In genomic region chr5:122849521-122850318, GRCm38 (mm10) we compare ENCODE assay signal across 8 mouse cellular contexts. TPM values are rescaled to one million over a fixed set of nuclear protein-coding genes. Genes with fewer than 3 reads are reported as not detected.
DNase-seq lines count a peak whose midpoint lies in the region; ATAC-seq and TF ChIP-seq lines count a peak whose summit lies in the region.

Gene Rnf34 (plus strand): TSS chr5:122850048.

- peak; percentile 98 for DNase-seq in CH12.LX (ENCODE audit: extremely low read depth)
- DNase-seq in c-Kit-positive CD71-positive TER-119-negative erythroid progenitor cells, embryonic 14.5 days (ENCODE audit: low read depth): peak; percentile 98
- peak; percentile 99 for DNase-seq in forebrain, embryonic 11.5 days (ENCODE audit: low spot score)
- peak; percentile 98 to 99 for DNase-seq in kidney, postnatal 36 days
- DNase-seq in telencephalon, adult 2 months (ENCODE audit: low read depth, low spot score): peak; percentile 97

- peaks cover 15% of the 10 kb centered on the region for H3K79me2 ChIP-seq in CH12.LX (replicated peaks; ENCODE audit: control insufficient read depth, extremely low read depth, insufficient read depth, poor library complexity, severe bottlenecking)

- H3K36me3 ChIP-seq in CH12.LX (replicated peaks in 1 of 2; ENCODE audit: control insufficient read depth in 1 of 2, insufficient read depth in 1 of 2, low read length in 1 of 2): peaks cover 0 to 2% of the 10 kb centered on the region in 2 experiments
- H3K36me3 ChIP-seq in forebrain, embryonic 11.5 days (ENCODE audit: control insufficient read depth, insufficient read depth, low read length): no peaks in the 10 kb centered on the region
- no peaks in the 10 kb centered on the region for H3K36me3 ChIP-seq in heart, embryonic 16.5 days (ENCODE audit: control insufficient read depth, insufficient read depth)
- no peaks in the 10 kb centered on the region for H3K36me3 ChIP-seq in liver, embryonic 15.5 days (replicated peaks)
- no peaks in the 10 kb centered on the region for H3K36me3 ChIP-seq in neural tube, embryonic 12.5 days

- peak; percentile 99 for ATAC-seq in forebrain, embryonic 11.5 days (replicated peaks; ENCODE audit: low FRiP score)
- peak; percentile 100 for ATAC-seq in heart, embryonic 16.5 days (replicated peaks; ENCODE audit: extremely low read depth, insufficient read depth, low FRiP score)
- ATAC-seq in liver, embryonic 15.5 days (ENCODE audit: insufficient read depth): peak; percentile 100
- peak; percentile 99 for ATAC-seq in neural tube, embryonic 12.5 days (ENCODE audit: low FRiP score, low read depth)

- under 1% methylated on average over 59 of the region's 61 CpGs for WGBS in forebrain, embryonic 11.5 days
- WGBS in heart, embryonic 16.5 days: under 1% methylated on average over 61 of the region's 61 CpGs
- WGBS in liver, embryonic 15.5 days (ENCODE audit: insufficient replicate concordance): under 1% methylated on average over 60 of the region's 61 CpGs
- WGBS in neural tube, embryonic 12.5 days: 2% methylated on average over 61 of the region's 61 CpGs

- TF ChIP-seq CTCF in CH12.LX (conservative IDR thresholded peaks at IDR 0.05 in 1 of 2, IDR thresholded peaks at IDR 0.05 in 1 of 2; ENCODE audit: low read depth in 2 of 2, low read length in 2 of 2): no peak

- H3K4me2 ChIP-seq in CH12.LX (ENCODE audit: insufficient read depth, low read depth, poor library complexity, severe bottlenecking): peak within 1 kb of the TSS; percentile 98
- H3K4me2 ChIP-seq in forebrain, embryonic 11.5 days (ENCODE audit: low read depth, low read length, severe bottlenecking): peak within 1 kb of the TSS; percentile 98
- peak within 1 kb of the TSS; percentile 80 for H3K4me2 ChIP-seq in heart, embryonic 16.5 days (ENCODE audit: low read depth, low read length)
- H3K4me2 ChIP-seq in liver, embryonic 15.5 days: peak within 1 kb of the TSS; percentile 94
- peak within 1 kb of the TSS; percentile 88 for H3K4me2 ChIP-seq in neural tube, embryonic 12.5 days (replicated peaks)

- H3K4me3 ChIP-seq in CH12.LX (replicated peaks in 1 of 3; ENCODE audit: low read depth in 2 of 3, low read length in 2 of 3, poor library complexity in 1 of 3): peak within 1 kb of the TSS; percentile 84 to 97 (median 96)
- peak within 1 kb of the TSS; percentile 84 for H3K4me3 ChIP-seq in forebrain, embryonic 11.5 days (ENCODE audit: low read depth, low read length)
- H3K4me3 ChIP-seq in heart, embryonic 16.5 days (ENCODE audit: low read length): peak within 1 kb of the TSS; percentile 71
- H3K4me3 ChIP-seq in liver, embryonic 15.5 days (replicated peaks): peak within 1 kb of the TSS; percentile 78
- H3K4me3 ChIP-seq in neural tube, embryonic 12.5 days: peak within 1 kb of the TSS; percentile 83

- dilution Hi-C loops in CH12.LX (cut with MboI; ENCODE audit: extremely low pct_ligation_motif_present, extremely low pct_unique_long_range_greater_than_20kb, low sequenced_read_pairs): no loop called here

- H3K27me3 ChIP-seq in CH12.LX (replicated peaks): no peaks in the 10 kb centered on the region
- no peaks in the 10 kb centered on the region for H3K27me3 ChIP-seq in forebrain, embryonic 11.5 days (ENCODE audit: control insufficient read depth, insufficient read depth, low read length)
- H3K27me3 ChIP-seq in heart, embryonic 16.5 days (ENCODE audit: control insufficient read depth, insufficient read depth, low read length): no peaks in the 10 kb centered on the region
- H3K27me3 ChIP-seq in liver, embryonic 15.5 days: no peaks in the 10 kb centered on the region
- no peaks in the 10 kb centered on the region for H3K27me3 ChIP-seq in neural tube, embryonic 12.5 days (replicated peaks)

- no peak for TF ChIP-seq EP300 in CH12.LX (IDR thresholded peaks at IDR 0.05; ENCODE audit: low read length)

- H3K27ac ChIP-seq in CH12.LX (ENCODE audit: insufficient read depth, low read depth): peak within 1 kb of the TSS; percentile 11; the same call in 1 of the 2 replicates
- peak within 1 kb of the TSS; percentile 85 for H3K27ac ChIP-seq in forebrain, embryonic 11.5 days (ENCODE audit: low read depth, low read length)
- peak within 1 kb of the TSS; percentile 90 for H3K27ac ChIP-seq in heart, embryonic 16.5 days (ENCODE audit: low read length)
- peak within 1 kb of the TSS; percentile 91 for H3K27ac ChIP-seq in liver, embryonic 15.5 days (replicated peaks)
- peak within 1 kb of the TSS; percentile 88 for H3K27ac ChIP-seq in neural tube, embryonic 12.5 days

- in situ Hi-C loops in CH12.LX (cut with MboI; ENCODE audit: low pct_ligation_motif_present, low pct_unique_long_range_greater_than_20kb, low sequenced_read_pairs): no loop called here

- no peaks in the 10 kb centered on the region for H3K9me3 ChIP-seq in CH12.LX (replicated peaks; ENCODE audit: low read length)
- no peaks in the 10 kb centered on the region for H3K9me3 ChIP-seq in forebrain, embryonic 11.5 days (ENCODE audit: control insufficient read depth, low read length)
- no peaks in the 10 kb centered on the region for H3K9me3 ChIP-seq in heart, embryonic 16.5 days (replicated peaks; ENCODE audit: control insufficient read depth, low read length)
- no peaks in the 10 kb centered on the region for H3K9me3 ChIP-seq in liver, embryonic 15.5 days (replicated peaks)
- H3K9me3 ChIP-seq in neural tube, embryonic 12.5 days: no peaks in the 10 kb centered on the region

- H3K9ac ChIP-seq in CH12.LX (ENCODE audit: insufficient read depth, low read depth): peak within 1 kb of the TSS; percentile 88
- H3K9ac ChIP-seq in forebrain, embryonic 11.5 days (ENCODE audit: low read length): peak within 1 kb of the TSS; percentile 94
- H3K9ac ChIP-seq in heart, embryonic 16.5 days (ENCODE audit: low read length): peak within 1 kb of the TSS; percentile 91
- peak within 1 kb of the TSS; percentile 89 for H3K9ac ChIP-seq in liver, embryonic 15.5 days
- H3K9ac ChIP-seq in neural tube, embryonic 12.5 days: peak within 1 kb of the TSS; percentile 96

- H3K4me1 ChIP-seq in CH12.LX (ENCODE audit: control insufficient read depth in 1 of 2, insufficient read depth in 2 of 2): peaks cover 7 to 33% of the 10 kb centered on the region in 2 experiments
- peaks cover 8% of the 10 kb centered on the region for H3K4me1 ChIP-seq in forebrain, embryonic 11.5 days (replicated peaks; ENCODE audit: control insufficient read depth, insufficient read depth, low read length)
- peaks cover 14% of the 10 kb centered on the region for H3K4me1 ChIP-seq in heart, embryonic 16.5 days (ENCODE audit: control insufficient read depth, insufficient read depth, low read length)
- H3K4me1 ChIP-seq in liver, embryonic 15.5 days (replicated peaks): peaks cover 36% of the 10 kb centered on the region
- peaks cover 18% of the 10 kb centered on the region for H3K4me1 ChIP-seq in neural tube, embryonic 12.5 days

- TF ChIP-seq POLR2A in CH12.LX (IDR thresholded peaks at IDR 0.05; ENCODE audit: low read depth, low read length): peak; percentile 100

- no peak for TF ChIP-seq RAD21 in CH12.LX (IDR thresholded peaks at IDR 0.05; ENCODE audit: low read depth, low read length)

TF ChIP-seq in CH12.LX, 34 proteins besides CTCF, POLR2A, EP300 and RAD21 (continues in another document):
- peak; percentile 97 for TF ChIP-seq ZMIZ1 (IDR thresholded peaks at IDR 0.05; ENCODE audit: low read depth, low read length)
- peak; percentile 80 for TF ChIP-seq SIN3A (IDR thresholded peaks at IDR 0.05; ENCODE audit: low read length)
- TF ChIP-seq MXI1 (IDR thresholded peaks at IDR 0.05; ENCODE audit: low read depth, low read length): peak; percentile 54; the same call in 1 of the 2 replicates
- no peak for TF ChIP-seq MEF2A (IDR thresholded peaks at IDR 0.05; ENCODE audit: borderline replicate concordance, low read depth, low read length)
- peak; percentile 62 for TF ChIP-seq HCFC1 (IDR thresholded peaks at IDR 0.05; ENCODE audit: low read depth, low read length)
- peak; percentile 66 for TF ChIP-seq ELF1 (IDR thresholded peaks at IDR 0.05; ENCODE audit: low read depth, low read length)
- TF ChIP-seq NELFE (IDR thresholded peaks at IDR 0.05; ENCODE audit: low read depth, low read length): peak; percentile 98
- no peak for TF ChIP-seq MAFK (IDR thresholded peaks at IDR 0.05; ENCODE audit: insufficient replicate concordance, low read length)
- no peak for TF ChIP-seq GABPA (IDR thresholded peaks at IDR 0.05; ENCODE audit: insufficient replicate concordance, low read depth, low read length)
- TF ChIP-seq RCOR1 (conservative IDR thresholded peaks at IDR 0.05; ENCODE audit: low read depth, low read length): no peak
- 0 out of 2 replicates have a peak, but pooled peaks have one; percentile 13 for TF ChIP-seq KAT2A (IDR thresholded peaks at IDR 0.05; ENCODE audit: insufficient replicate concordance, low read length)
- TF ChIP-seq JUN (IDR thresholded peaks at IDR 0.05; ENCODE audit: insufficient read depth, low read depth, low read length): no peak
- TF ChIP-seq USF1 (IDR thresholded peaks at IDR 0.05; ENCODE audit: low read depth, low read length): no peak
- TF ChIP-seq ETS1 (conservative IDR thresholded peaks at IDR 0.05; ENCODE audit: low read depth, low read length): no peak
- peak; percentile 93 for TF ChIP-seq TCF12 (IDR thresholded peaks at IDR 0.05; ENCODE audit: low read depth, low read length)
- peak; percentile 45; the same call in 1 of the 2 replicates for TF ChIP-seq NRF1 (IDR thresholded peaks at IDR 0.05; ENCODE audit: low read depth, low read length)
- no peak; the same call in 1 of the 2 replicates for TF ChIP-seq BHLHE40 (IDR thresholded peaks at IDR 0.05; ENCODE audit: low read depth, low read length)
- TF ChIP-seq IRF4 (IDR thresholded peaks at IDR 0.05; ENCODE audit: low read depth, low read length): peak; percentile 4; the same call in 1 of the 2 replicates
- TF ChIP-seq USF2 (conservative IDR thresholded peaks at IDR 0.05; ENCODE audit: low read depth, low read length): no peak
- peak; percentile 95 for TF ChIP-seq POLR2AphosphoS2 (IDR thresholded peaks at IDR 0.05; ENCODE audit: low read depth, low read length)
- no peak; the same call in 1 of the 2 replicates for TF ChIP-seq MAX (IDR thresholded peaks at IDR 0.05; ENCODE audit: low read length)
- TF ChIP-seq PAX5 (IDR thresholded peaks at IDR 0.05; ENCODE audit: low read length): no peak
- peak; percentile 72 for TF ChIP-seq MAZ (IDR thresholded peaks at IDR 0.05; ENCODE audit: low read depth, low read length)
- TF ChIP-seq UBTF (IDR thresholded peaks at IDR 0.05; ENCODE audit: low read depth, low read length): no peak

RNA-seq across cellular contexts. Expression of gene Rnf34, which starts in this region (rescaled TPM):
- total RNA-seq in CH12.LX (2012; rRNA removed): 17.2 and 18.4 TPM in 2 replicates
- total RNA-seq in CH12.LX (2014; rRNA removed): 24.1 and 24.6 TPM in 2 replicates
- polyA plus RNA-seq in CH12.LX (2012; ENCODE audit: insufficient read length, low read depth): 29.1 and 30.8 TPM in 2 replicates
- polyA plus RNA-seq in forebrain, embryonic 11.5 days (2014; fragmentation: Nextera tagmentation; extraction: Ambion mirVana): 51.1 and 53.2 TPM in 2 replicates
- 32.6 and 35.9 TPM in 2 replicates for polyA plus RNA-seq in heart, embryonic 16.5 days (2015; fragmentation: Nextera tagmentation; extraction: Ambion mirVana)
- 11.0 and 11.8 TPM in 2 replicates for polyA plus RNA-seq in liver, embryonic 15.5 days (2015; fragmentation: Nextera tagmentation; extraction: Ambion mirVana)
- 52.8 and 54.0 TPM in 2 replicates for polyA plus RNA-seq in neural tube, embryonic 12.5 days (2016; fragmentation: Nextera tagmentation; extraction: Ambion mirVana)

Comparison
In these comparisons a context has a peak if more than half of its experiments do, and no peak if none do; other contexts are left out.
1. Peak in every context shown above with its lines: DNase-seq, ATAC-seq, H3K4me3 ChIP-seq and H3K27ac ChIP-seq.
2. H3K27ac ChIP-seq: peak in every context shown above with its lines; median percentile 91 in liver, embryonic 15.5 days; 90 in heart, embryonic 16.5 days; 88 in neural tube, embryonic 12.5 days; 85 in forebrain, embryonic 11.5 days; 11 in CH12.LX.